Mouse (Mus musculus) cerebral cortex, adult 2 months (tissue): Measurements from ENCODE around the gene Zdhhc21.

ENCODE experiments used
- WGBS: fragments of 180-500 bp; shearing (Covaris S2); methylation state at CpG from one replicate; pipeline ENCODE4 v1.1.7; 2018; 5-methylcytosine and 5-hydroxymethylcytosine counted together

The Zdhhc21 gene

GRCm38 (mm10) chr4:82859131-82860125 is at the start of gene Zdhhc21:
Zdhhc21 (minus strand) TSS chr4:82859958.
- under 1% methylated on average over 82 of the region's 82 CpGs for WGBS

GRCm38 (mm10) chr4:82895227-82895626 is 35.5 kb upstream of the Zdhhc21 start:
- WGBS = 94% methylated on average over 10 of the region's 10 CpGs

- 27% methylated on average over 5 of the region's 5 CpGs for WGBS
Observed at GRCm38 (mm10) chr4:82892247-82892646, 32.5 kb upstream of the Zdhhc21 start.

GRCm38 (mm10) chr4:82891566-82891965 is 31.8 kb upstream of the Zdhhc21 start:
- WGBS = 61% methylated on average over 2 of the region's 2 CpGs

- WGBS = 39% methylated on average over 7 of the region's 7 CpGs
Observed at GRCm38 (mm10) chr4:82891049-82891448, 31.3 kb upstream of the Zdhhc21 start.

GRCm38 (mm10) chr4:82890585-82890984 is 30.8 kb upstream of the Zdhhc21 start:
- 63% methylated on average over 4 of the region's 4 CpGs for WGBS

- WGBS = 79% methylated on average over 2 of the region's 2 CpGs
Observed at GRCm38 (mm10) chr4:82886148-82886547, 26.4 kb upstream of the Zdhhc21 start.

- WGBS = 79% methylated on average over 1 of the region's 1 CpGs
Observed at GRCm38 (mm10) chr4:82885535-82885913, 25.8 kb upstream of the Zdhhc21 start.

- 70% methylated on average over 19 of the region's 19 CpGs for WGBS
Observed at GRCm38 (mm10) chr4:82884636-82885534, 25.1 kb upstream of the Zdhhc21 start, which contains the start of gene Cer1. Cer1 (minus strand) TSS chr4:82885148.

GRCm38 (mm10) chr4:82882500-82882899 is 22.7 kb upstream of the Zdhhc21 start:
- 88% methylated on average over 9 of the region's 9 CpGs for WGBS

- WGBS = 84% methylated on average over 3 of the region's 3 CpGs
Observed at GRCm38 (mm10) chr4:82881366-82881765, 21.6 kb upstream of the Zdhhc21 start.

- 93% methylated on average over 2 of the region's 2 CpGs for WGBS
Observed at GRCm38 (mm10) chr4:82880243-82880642, 20.5 kb upstream of the Zdhhc21 start.

- 47% methylated on average over 6 of the region's 6 CpGs for WGBS
Observed at GRCm38 (mm10) chr4:82879152-82879551, 19.4 kb upstream of the Zdhhc21 start.

- WGBS = 88% methylated on average over 2 of the region's 2 CpGs
Observed at GRCm38 (mm10) chr4:82876656-82877055, 16.9 kb upstream of the Zdhhc21 start.

GRCm38 (mm10) chr4:82875532-82875931 is 15.8 kb upstream of the Zdhhc21 start:
- 82% methylated on average over 4 of the region's 4 CpGs for WGBS

- 78% methylated on average over 4 of the region's 4 CpGs for WGBS
Observed at GRCm38 (mm10) chr4:82874791-82875190, 15.0 kb upstream of the Zdhhc21 start.

GRCm38 (mm10) chr4:82872548-82872947 is 12.8 kb upstream of the Zdhhc21 start:
- 82% methylated on average over 4 of the region's 4 CpGs for WGBS

- WGBS = 58% methylated on average over 6 of the region's 6 CpGs
Observed at GRCm38 (mm10) chr4:82872121-82872520, 12.4 kb upstream of the Zdhhc21 start.

GRCm38 (mm10) chr4:82870931-82871330 is 11.2 kb upstream of the Zdhhc21 start:
- 86% methylated on average over 6 of the region's 6 CpGs for WGBS

- WGBS = 91% methylated on average over 5 of the region's 5 CpGs
Observed at GRCm38 (mm10) chr4:82867731-82868445, 8.1 kb upstream of the Zdhhc21 start.

- 52% methylated on average over 4 of the region's 4 CpGs for WGBS
Observed at GRCm38 (mm10) chr4:82867111-82867510, 7.4 kb upstream of the Zdhhc21 start.
